8 mouse cellular contexts compared by ENCODE assay signal in the genomic region with DNA sequence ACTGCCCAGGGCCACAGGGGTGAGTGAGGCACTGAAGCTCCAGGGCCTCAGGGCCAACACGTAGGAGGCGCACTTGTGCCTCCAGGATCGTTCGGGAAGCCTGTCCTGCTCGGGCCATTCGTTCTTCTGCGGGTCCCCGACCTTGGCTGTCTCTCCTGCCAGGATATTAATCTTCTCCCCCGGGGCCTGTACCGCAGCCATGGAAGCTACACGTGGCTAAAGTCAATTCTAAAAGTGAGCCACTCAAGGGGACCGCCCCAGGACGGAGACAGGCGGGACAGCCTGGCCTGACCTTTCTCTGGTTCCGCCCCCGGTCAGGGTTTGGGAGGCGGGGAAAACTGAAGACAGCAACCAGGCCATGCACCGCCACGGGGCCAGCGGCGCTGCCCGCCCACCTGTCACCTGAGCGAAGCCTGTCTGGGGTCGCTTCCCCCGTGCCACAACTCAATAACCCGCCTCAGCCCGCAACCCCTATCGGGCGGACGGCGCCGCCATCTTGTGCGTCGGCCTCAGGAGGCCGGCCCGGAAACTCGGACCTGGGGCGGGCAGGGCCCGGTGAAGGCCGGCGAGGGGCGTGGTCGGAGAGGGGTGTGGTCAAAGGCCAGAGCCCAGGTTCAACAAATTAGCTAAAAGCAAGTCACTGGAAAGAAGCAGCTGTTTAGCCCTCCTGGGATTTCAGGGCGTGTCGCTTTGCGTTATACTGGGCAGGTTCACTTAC. TPM values are rescaled to one million over a fixed set of nuclear protein-coding genes. Genes with fewer than 3 reads are reported as not detected.
DNase-seq lines count a peak whose midpoint lies in the region; ATAC-seq and TF ChIP-seq lines count a peak whose summit lies in the region.

A gene (minus strand): TSS at position 522 of the 718 bp plus-strand sequence.

- peak; percentile 79 for ATAC-seq in heart, embryonic 12.5 days (ENCODE audit: insufficient number of reproducible peaks, low FRiP score)
- peak; percentile 73 for ATAC-seq in kidney, postnatal 0 days (replicated peaks; ENCODE audit: low FRiP score, low read depth)
- ATAC-seq in liver, embryonic 13.5 days (ENCODE audit: low read depth): peak; percentile 73
- peak; percentile 81 for ATAC-seq in stomach, embryonic 14.5 days (ENCODE audit: insufficient number of reproducible peaks, insufficient read depth, low FRiP score, low read depth)

- peak within 1 kb of the TSS; percentile 88 for H3K27ac ChIP-seq in heart, embryonic 12.5 days (ENCODE audit: poor library complexity, severe bottlenecking)
- H3K27ac ChIP-seq in kidney, postnatal 0 days: peak within 1 kb of the TSS; percentile 87
- peak within 1 kb of the TSS; percentile 81 for H3K27ac ChIP-seq in liver, embryonic 13.5 days
- peak within 1 kb of the TSS; percentile 66 for H3K27ac ChIP-seq in stomach, embryonic 14.5 days (ENCODE audit: low read length)

- peak within 1 kb of the TSS; percentile 97 for H3K4me2 ChIP-seq in heart, embryonic 12.5 days
- H3K4me2 ChIP-seq in kidney, postnatal 0 days (ENCODE audit: low read length): peak within 1 kb of the TSS; percentile 86
- H3K4me2 ChIP-seq in liver, embryonic 13.5 days: peak within 1 kb of the TSS; percentile 96
- peak within 1 kb of the TSS; percentile 96 for H3K4me2 ChIP-seq in stomach, embryonic 14.5 days (replicated peaks; ENCODE audit: low read depth, low read length)

- no peaks in the 10 kb centered on the region for H3K27me3 ChIP-seq in erythroblast, embryonic 14.5 days (ENCODE audit: control insufficient read depth)
- H3K27me3 ChIP-seq in heart, embryonic 12.5 days (replicated peaks): no peaks in the 10 kb centered on the region
- no peaks in the 10 kb centered on the region for H3K27me3 ChIP-seq in kidney, postnatal 0 days (ENCODE audit: insufficient read depth, low read length)
- no peaks in the 10 kb centered on the region for H3K27me3 ChIP-seq in liver, embryonic 13.5 days
- no peaks in the 10 kb centered on the region for H3K27me3 ChIP-seq in stomach, embryonic 14.5 days (ENCODE audit: control insufficient read depth, insufficient read depth, low read length)

- under 1% methylated on average over 46 of the region's 46 CpGs for WGBS in heart, embryonic 12.5 days
- under 1% methylated on average over 46 of the region's 46 CpGs for WGBS in kidney, postnatal 0 days
- under 1% methylated on average over 46 of the region's 46 CpGs for WGBS in liver, embryonic 13.5 days (ENCODE audit: insufficient replicate concordance)
- under 1% methylated on average over 46 of the region's 46 CpGs for WGBS in stomach, embryonic 14.5 days

- peaks cover 42% of the 10 kb centered on the region for H3K4me1 ChIP-seq in erythroblast, embryonic 14.5 days (ENCODE audit: control insufficient read depth)
- H3K4me1 ChIP-seq in heart, embryonic 12.5 days (replicated peaks): peaks cover 23% of the 10 kb centered on the region
- peaks cover 10% of the 10 kb centered on the region; the same call in 1 of the 2 replicates for H3K4me1 ChIP-seq in kidney, postnatal 0 days (replicated peaks; ENCODE audit: insufficient read depth, low read length)
- H3K4me1 ChIP-seq in liver, embryonic 13.5 days (replicated peaks): peaks cover 51% of the 10 kb centered on the region
- H3K4me1 ChIP-seq in stomach, embryonic 14.5 days (ENCODE audit: control insufficient read depth, insufficient read depth, low read length): peaks cover 13% of the 10 kb centered on the region

- H3K9ac ChIP-seq in heart, embryonic 12.5 days: peak within 1 kb of the TSS; percentile 88
- peak within 1 kb of the TSS; percentile 76 for H3K9ac ChIP-seq in kidney, postnatal 0 days (ENCODE audit: low read depth, low read length)
- H3K9ac ChIP-seq in liver, embryonic 13.5 days: peak within 1 kb of the TSS; percentile 82
- peak within 1 kb of the TSS; percentile 74 for H3K9ac ChIP-seq in stomach, embryonic 14.5 days (replicated peaks; ENCODE audit: low read depth, low read length)

- H3K9me3 ChIP-seq in erythroblast, embryonic 14.5 days (ENCODE audit: control insufficient read depth, low read length): no peaks in the 10 kb centered on the region
- H3K9me3 ChIP-seq in heart, embryonic 12.5 days (replicated peaks): no peaks in the 10 kb centered on the region
- no peaks in the 10 kb centered on the region for H3K9me3 ChIP-seq in kidney, postnatal 0 days (replicated peaks; ENCODE audit: low read length)
- no peaks in the 10 kb centered on the region for H3K9me3 ChIP-seq in liver, embryonic 13.5 days (replicated peaks)
- no peaks in the 10 kb centered on the region for H3K9me3 ChIP-seq in stomach, embryonic 14.5 days (ENCODE audit: control insufficient read depth, low read depth, low read length)

- peak; percentile 79 for DNase-seq in CD4-positive helper T cell, adult 2 months (ENCODE audit: low read depth, low spot score)
- peak; percentile 86 for DNase-seq in brain, adult 2 months (ENCODE audit: low read depth, low spot score)
- DNase-seq in kidney, postnatal 0 days (ENCODE audit: low spot score): peak; percentile 92
- peak; percentile 80 for DNase-seq in liver, embryonic 13.5 days
- DNase-seq in natural killer cell, adult 2 months (ENCODE audit: low spot score in 2 of 2): peak; percentile 77 to 86

- 0 out of 2 replicates have a peak, but pooled peaks have one; percentile 8 for TF ChIP-seq CTCF in kidney, postnatal 0 days (IDR thresholded peaks at IDR 0.05; ENCODE audit: low read depth)

- peak within 1 kb of the TSS; percentile 94 for H3K4me3 ChIP-seq in erythroblast, embryonic 14.5 days (replicated peaks)
- peak within 1 kb of the TSS; percentile 98 for H3K4me3 ChIP-seq in heart, embryonic 12.5 days
- H3K4me3 ChIP-seq in kidney, postnatal 0 days (replicated peaks; ENCODE audit: low read depth, low read length): peak within 1 kb of the TSS; percentile 69
- H3K4me3 ChIP-seq in liver, embryonic 13.5 days (replicated peaks): peak within 1 kb of the TSS; percentile 80
- peak within 1 kb of the TSS; percentile 87 for H3K4me3 ChIP-seq in stomach, embryonic 14.5 days (ENCODE audit: low read depth, low read length)

- peaks cover 24% of the 10 kb centered on the region for H3K36me3 ChIP-seq in erythroblast, embryonic 14.5 days (ENCODE audit: control insufficient read depth)
- H3K36me3 ChIP-seq in heart, embryonic 12.5 days: peaks cover 12% of the 10 kb centered on the region; the same call in 1 of the 2 replicates
- no peaks in the 10 kb centered on the region for H3K36me3 ChIP-seq in kidney, postnatal 0 days (ENCODE audit: insufficient read depth, low read length)
- peaks cover 8% of the 10 kb centered on the region for H3K36me3 ChIP-seq in liver, embryonic 13.5 days
- no peaks in the 10 kb centered on the region for H3K36me3 ChIP-seq in stomach, embryonic 14.5 days (ENCODE audit: control insufficient read depth, insufficient read depth, low read length)

RNA-seq across cellular contexts. Expression of the gene that starts here (rescaled TPM):
- 0.29 and 1.2 TPM in 2 replicates for polyA plus RNA-seq in erythroblast, embryonic 14.5 days (2012)
- polyA plus RNA-seq in heart, embryonic 12.5 days (2016; fragmentation: Nextera tagmentation; extraction: Ambion mirVana): 21.6 and 22.3 TPM in 2 replicates
- polyA plus RNA-seq in kidney, postnatal 0 days (2015; fragmentation: Nextera tagmentation; extraction: Ambion mirVana): 23.3 and 23.6 TPM in 2 replicates
- 13.3 and 15.4 TPM in 2 replicates for polyA plus RNA-seq in liver, embryonic 13.5 days (2015; fragmentation: Nextera tagmentation; extraction: Ambion mirVana)
- 16.9 and 17.1 TPM in 2 replicates for polyA plus RNA-seq in stomach, embryonic 14.5 days (2014; fragmentation: Nextera tagmentation; extraction: Ambion mirVana)

Comparison
In these comparisons a context has a peak if more than half of its experiments do, and no peak if none do; other contexts are left out.
1. Peak in every context shown above with its lines: DNase-seq, ATAC-seq, H3K4me3 ChIP-seq and H3K27ac ChIP-seq.